Mouse (Mus musculus): ENCODE measurements around the gene Hdgfl3.

DNA sequence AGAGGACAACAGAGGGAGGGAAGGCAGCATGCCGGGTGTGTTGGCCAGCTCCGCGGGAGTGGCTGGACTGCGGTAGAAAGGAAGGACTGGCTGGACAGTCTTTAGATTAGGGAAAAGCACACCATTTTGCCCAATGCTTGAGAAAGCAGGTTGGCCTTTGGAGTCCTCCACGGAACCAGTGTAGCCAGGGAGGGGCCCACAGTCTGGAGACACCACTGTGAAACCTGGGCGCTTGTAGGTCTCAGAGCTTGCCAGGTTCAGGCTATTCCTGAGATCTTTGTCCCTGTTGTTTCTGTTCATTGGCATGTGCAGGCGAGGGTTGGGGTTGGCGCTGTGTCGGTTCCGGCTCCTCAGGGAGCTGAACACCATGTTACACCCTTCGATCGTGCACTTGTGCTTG, 39.7 kb upstream of the Hdgfl3 start:
- TF ChIP-seq SRF (IDR thresholded peaks at IDR 0.05; ENCODE audit: control insufficient read depth, insufficient read length, low read depth) (no peak), TCF12 (IDR thresholded peaks at IDR 0.05; ENCODE audit: insufficient read depth, poor library complexity, severe bottlenecking) (no peak), POLR2A (IDR thresholded peaks at IDR 0.05; ENCODE audit: insufficient read length, low read depth) (no peak), MAX (IDR thresholded peaks at IDR 0.05; ENCODE audit: low read depth) (no peak), MYOD1 (IDR thresholded peaks at IDR 0.05; ENCODE audit: control insufficient read depth in 1 of 3, insufficient read length in 2 of 3, low read depth in 2 of 3) (no peak), POLR2AphosphoS2 (IDR thresholded peaks at IDR 0.05; ENCODE audit: insufficient read length, low read depth) (no peak), E2F4 (IDR thresholded peaks at IDR 0.05; ENCODE audit: insufficient read depth) (no peak), MYOG (IDR thresholded peaks at IDR 0.05; ENCODE audit: control insufficient read depth in 1 of 3, insufficient read depth in 1 of 3, insufficient read length in 2 of 3, low read depth in 2 of 3) (no peak)

Data from myocyte (in vitro differentiated cells).